Mouse (Mus musculus): Measurements from ENCODE around the gene Cbfa2t2. TPM values are rescaled to one million over a fixed set of nuclear protein-coding genes. Genes with fewer than 3 reads are reported as not detected.

Cbfa2t2 gene
- total RNA-seq, 2 experiments from 2014 or later = 43.6 to 60.6 TPM

- no peak for DNase-seq (ENCODE audit: low spot score in 2 of 2)
Observed at GRCm38 (mm10) chr2:154534704-154535270, 98.5 kb downstream of the Cbfa2t2 start.

GRCm38 (mm10) chr2:154538310-154538709 lies 102.0 kb downstream of the Cbfa2t2 start:
- no peak for DNase-seq (ENCODE audit: low spot score in 2 of 2)

GRCm38 (mm10) chr2:154538710-154539109 lies 102.4 kb downstream of the Cbfa2t2 start:
- DNase-seq (ENCODE audit: low spot score in 2 of 2) = no peak

- peak; percentile 69 to 73 for DNase-seq (ENCODE audit: low spot score in 2 of 2)
Observed at GRCm38 (mm10) chr2:154539720-154540119, 103.4 kb downstream of the Cbfa2t2 start.

- no peak for DNase-seq (ENCODE audit: low spot score in 2 of 2)
Observed at GRCm38 (mm10) chr2:154541630-154542029, 105.3 kb downstream of the Cbfa2t2 start.

- DNase-seq (ENCODE audit: low spot score in 2 of 2) = peak; percentile 78 to 84
Observed at GRCm38 (mm10) chr2:154543567-154544347, 107.5 kb downstream of the Cbfa2t2 start.

- no peak for DNase-seq (ENCODE audit: low spot score in 2 of 2)
Observed at GRCm38 (mm10) chr2:154546711-154547110, 110.4 kb downstream of the Cbfa2t2 start, which contains the start of gene 1700003F12Rik. 1700003F12Rik (plus strand) TSS chr2:154547085.

GRCm38 (mm10) chr2:154548688-154549087 lies 112.4 kb downstream of the Cbfa2t2 start:
- DNase-seq (ENCODE audit: low spot score in 2 of 2) = no peak

- DNase-seq (ENCODE audit: low spot score in 2 of 2) = peak; percentile 64 to 72
Observed at GRCm38 (mm10) chr2:154549127-154549885, 113.0 kb downstream of the Cbfa2t2 start.

- no peak for DNase-seq (ENCODE audit: low spot score in 2 of 2)
Observed at GRCm38 (mm10) chr2:154549886-154550189, 113.6 kb downstream of the Cbfa2t2 start.

GRCm38 (mm10) chr2:154550937-154551336 lies 114.7 kb downstream of the Cbfa2t2 start:
- no peak for DNase-seq (ENCODE audit: low spot score in 2 of 2)

- no peak for DNase-seq (ENCODE audit: low spot score in 2 of 2)
Observed at GRCm38 (mm10) chr2:154551476-154551875, 115.2 kb downstream of the Cbfa2t2 start, which contains the start of gene Actl10. Actl10 (plus strand) TSS chr2:154551776.

GRCm38 (mm10) chr2:154551927-154552326 lies 115.6 kb downstream of the Cbfa2t2 start:
- DNase-seq (ENCODE audit: low spot score in 2 of 2) = peak; percentile 45 to 50

GRCm38 (mm10) chr2:154552424-154552907 lies 116.2 kb downstream of the Cbfa2t2 start:
- DNase-seq (ENCODE audit: low spot score in 2 of 2) = peak; percentile 76 to 79

- no peak for DNase-seq (ENCODE audit: low spot score in 2 of 2)
Observed at GRCm38 (mm10) chr2:154555235-154555634, 119.0 kb downstream of the Cbfa2t2 start.

- no peak for DNase-seq (ENCODE audit: low spot score in 2 of 2)
Observed at GRCm38 (mm10) chr2:154557184-154557832, 121.0 kb downstream of the Cbfa2t2 start.

- DNase-seq (ENCODE audit: low spot score in 2 of 2) = peak; percentile 59 to 72
Observed at GRCm38 (mm10) chr2:154558264-154559039, 122.2 kb downstream of the Cbfa2t2 start, which contains the start of gene Necab3. Necab3 (minus strand) TSS chr2:154558890.

- no peak for DNase-seq (ENCODE audit: low spot score in 2 of 2)
Observed at GRCm38 (mm10) chr2:154563612-154564170, 127.4 kb downstream of the Cbfa2t2 start.

- DNase-seq (ENCODE audit: low spot score in 2 of 2) = no peak
Observed at GRCm38 (mm10) chr2:154565562-154565961, 129.3 kb downstream of the Cbfa2t2 start.

- no peak for DNase-seq (ENCODE audit: low spot score in 2 of 2)
Observed at GRCm38 (mm10) chr2:154566641-154567040, 130.4 kb downstream of the Cbfa2t2 start.

All from layer of hippocampus, postnatal 10 days (tissue).